Mouse (Mus musculus) natural killer cell, adult 2 months (primary cell): ENCODE results near the gene Cuedc2.

ENCODE experiments used
- DNase-seq, 2 experiments: peaks; one replicate each; pipeline ENCODE4 v3.0.0; 2022; ENCODE audit warnings: low spot score in 2 of 2

The Cuedc2 gene

DNA sequence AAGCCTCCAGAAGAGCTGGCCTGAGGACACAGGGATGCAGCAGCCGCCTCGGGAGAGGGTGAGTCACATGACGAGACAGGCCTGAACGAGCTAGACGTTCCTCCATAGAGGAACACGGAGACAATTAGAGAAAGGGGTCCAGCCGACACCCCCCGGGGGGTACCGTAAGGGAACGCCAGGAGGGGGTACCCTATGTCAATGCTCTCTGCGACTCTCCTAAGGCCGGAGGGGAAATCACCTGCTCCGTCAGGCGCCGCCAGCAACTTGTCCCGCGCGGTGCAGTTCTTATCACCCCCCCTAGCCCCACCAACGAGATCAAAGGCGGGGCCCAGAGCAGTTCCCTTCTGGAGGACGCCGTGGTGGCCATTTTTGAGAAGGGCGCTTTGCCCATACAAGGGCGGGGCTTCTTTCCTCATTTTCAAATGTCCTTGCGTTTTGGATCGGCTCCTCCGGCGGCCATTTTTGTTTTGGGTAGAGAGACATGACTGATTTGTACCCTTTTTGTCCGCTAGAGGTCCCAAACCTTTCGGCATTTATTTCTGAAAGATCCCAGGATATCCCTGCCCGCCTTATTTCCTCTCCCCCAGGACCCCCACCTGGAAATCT is at the start of gene Cuedc2:
Gene Cuedc2, minus strand, starts transcription at position 372 of the 606 bp plus-strand sequence.
- peak; percentile 93 to 95 for DNase-seq

DNA sequence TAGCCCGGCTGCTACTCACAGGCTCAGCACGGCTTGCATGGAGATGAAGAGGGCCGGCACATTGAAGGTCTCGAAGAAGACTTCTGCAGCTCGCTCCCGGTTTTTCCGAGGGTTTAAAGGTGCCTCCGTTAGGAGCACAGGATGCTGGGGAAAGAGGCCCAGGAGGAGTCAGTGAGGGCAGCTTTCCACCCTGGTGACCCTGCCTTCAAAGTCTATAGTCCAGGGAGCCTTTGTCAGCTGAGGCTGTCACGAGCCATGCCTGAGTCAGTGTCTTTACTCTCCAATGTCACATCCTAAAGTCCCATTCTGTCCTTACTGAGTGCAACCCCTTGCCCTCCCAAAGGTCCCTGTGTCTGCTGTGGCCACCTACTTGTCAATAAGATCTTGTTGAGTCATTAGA is 43.8 kb upstream of the Cuedc2 start:
- DNase-seq, result no peak

GRCm38 (mm10) chr19:46375891-46376290 is 37.4 kb upstream of the Cuedc2 start:
- no peak for DNase-seq

DNA sequence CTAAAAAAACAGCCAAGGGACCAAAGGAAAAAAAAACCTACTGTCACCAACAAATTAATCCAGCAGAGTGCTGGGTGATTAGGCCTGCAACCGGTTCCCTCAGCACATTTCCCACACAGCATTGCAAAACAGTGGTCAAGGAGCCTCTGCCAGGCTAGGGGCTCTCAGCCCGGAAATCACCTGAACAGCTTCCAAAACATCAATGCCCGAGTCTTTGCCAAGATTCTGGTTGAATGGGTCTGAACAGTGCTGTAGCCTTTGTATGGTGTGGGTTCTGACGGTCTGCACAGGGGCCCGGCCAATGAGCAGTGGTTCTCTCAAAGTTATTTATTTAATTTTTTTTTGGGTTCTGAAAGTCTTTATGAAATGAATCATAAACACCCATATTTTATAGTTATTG is 37.0 kb upstream of the Cuedc2 start:
- no peak for DNase-seq

DNA sequence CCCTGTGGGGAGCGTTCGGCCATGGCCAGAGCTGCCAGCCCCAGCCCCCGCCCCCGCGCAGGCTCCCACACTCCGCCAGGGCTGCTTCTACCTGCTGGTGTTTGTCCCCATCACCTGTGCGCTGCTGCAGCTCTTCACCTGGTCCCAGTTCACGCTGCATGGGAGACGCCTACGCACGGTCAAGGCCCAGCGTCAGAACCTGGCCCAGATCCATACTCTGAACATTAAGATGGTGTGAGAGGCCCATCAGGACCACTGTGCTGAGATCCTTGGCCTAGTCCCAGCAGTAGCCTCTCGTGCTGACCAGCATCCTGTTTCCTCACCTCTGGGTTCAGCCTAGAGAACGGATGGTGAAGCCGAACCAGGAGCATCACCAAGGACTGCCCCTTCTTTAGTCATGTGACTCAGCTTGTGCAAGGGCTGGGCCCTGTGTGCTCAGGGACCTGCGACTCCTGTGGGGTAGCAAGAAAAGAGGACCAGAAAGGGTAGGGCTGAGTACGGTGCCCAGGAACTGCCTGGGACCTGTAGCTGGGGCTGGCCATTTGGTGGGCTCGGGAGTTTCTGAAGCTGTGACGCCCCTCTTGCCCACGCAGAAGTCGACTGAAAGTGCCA is 36.1 kb upstream of the Cuedc2 start:
- DNase-seq, result no peak

GRCm38 (mm10) chr19:46369204-46369603 is 30.7 kb upstream of the Cuedc2 start:
- peak in 1 of 2 experiments; percentile 21 for DNase-seq

- DNase-seq, result no peak
Observed at GRCm38 (mm10) chr19:46367798-46368590, 29.5 kb upstream of the Cuedc2 start.

DNA sequence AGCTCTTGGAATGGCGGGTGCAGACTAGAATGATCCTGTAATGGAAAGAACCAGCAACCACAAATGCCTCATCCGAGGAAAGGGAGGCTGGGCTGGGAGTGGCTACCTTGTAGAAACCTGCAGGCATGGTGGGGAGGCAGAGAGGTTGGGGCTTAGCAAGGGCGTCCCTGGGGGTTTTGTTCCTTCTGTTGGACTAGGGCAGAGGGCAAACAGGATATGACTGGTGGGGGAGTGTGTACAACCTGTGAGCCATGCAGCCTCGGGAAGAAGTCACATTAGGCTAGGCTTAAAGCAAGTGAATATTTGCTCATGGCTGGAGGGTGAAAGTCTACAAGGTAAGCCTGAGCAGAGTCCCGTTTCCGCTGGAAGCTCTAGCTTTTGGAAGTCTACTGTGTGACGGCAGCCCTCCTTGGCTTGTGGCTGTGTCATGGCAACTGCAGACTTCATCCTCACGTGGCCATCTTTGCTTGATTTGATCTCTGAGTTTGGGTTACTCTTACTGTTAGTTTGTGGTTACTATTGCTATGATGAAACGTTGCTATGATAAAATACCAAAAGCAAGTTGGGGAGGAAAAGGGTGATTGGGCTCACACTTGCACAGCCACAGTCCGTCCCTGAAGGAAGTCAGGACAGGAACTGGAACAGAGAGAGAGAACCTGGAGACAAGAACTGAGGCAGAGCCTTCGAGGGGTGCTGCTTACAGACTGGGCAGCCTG is 24.9 kb upstream of the Cuedc2 start:
- no peak for DNase-seq

- DNase-seq, result no peak
Observed at GRCm38 (mm10) chr19:46362104-46362503, 23.6 kb upstream of the Cuedc2 start.

DNA sequence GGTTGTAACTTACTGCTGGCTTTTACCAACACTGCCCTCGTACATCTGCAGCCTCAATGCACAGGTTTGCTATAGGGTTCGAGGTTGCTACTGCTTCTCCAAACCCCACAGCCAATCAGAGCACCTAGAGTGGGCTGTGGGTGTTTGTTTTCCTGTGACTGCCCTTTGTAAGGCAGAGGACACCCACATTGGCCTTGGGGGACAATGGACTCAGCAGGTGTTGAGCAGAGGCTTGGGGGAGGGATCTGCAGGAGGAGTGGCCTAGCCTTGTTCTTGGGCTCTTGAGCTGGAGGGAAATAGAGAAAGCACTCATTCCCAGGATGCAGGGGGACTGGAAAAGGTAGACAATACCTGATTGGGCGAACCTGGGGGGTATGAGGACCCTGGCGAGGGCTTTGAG is 19.9 kb upstream of the Cuedc2 start:
- no peak for DNase-seq

GRCm38 (mm10) chr19:46357344-46358280 is 19.1 kb upstream of the Cuedc2 start:
- no peak for DNase-seq

GRCm38 (mm10) chr19:46356701-46357138 is 18.2 kb upstream of the Cuedc2 start:
- DNase-seq, result peak; percentile 55 to 67

- DNase-seq, result no peak
Observed at GRCm38 (mm10) chr19:46350168-46350932, 11.8 kb upstream of the Cuedc2 start, which contains the start of gene 2310034G01Rik. 2310034G01Rik (minus strand) TSS chr19:46350302.

GRCm38 (mm10) chr19:46349550-46349949 is 11.0 kb upstream of the Cuedc2 start:
- no peak for DNase-seq

GRCm38 (mm10) chr19:46348761-46349458 is 10.4 kb upstream of the Cuedc2 start:
- peak; percentile 44 to 53 for DNase-seq

DNA sequence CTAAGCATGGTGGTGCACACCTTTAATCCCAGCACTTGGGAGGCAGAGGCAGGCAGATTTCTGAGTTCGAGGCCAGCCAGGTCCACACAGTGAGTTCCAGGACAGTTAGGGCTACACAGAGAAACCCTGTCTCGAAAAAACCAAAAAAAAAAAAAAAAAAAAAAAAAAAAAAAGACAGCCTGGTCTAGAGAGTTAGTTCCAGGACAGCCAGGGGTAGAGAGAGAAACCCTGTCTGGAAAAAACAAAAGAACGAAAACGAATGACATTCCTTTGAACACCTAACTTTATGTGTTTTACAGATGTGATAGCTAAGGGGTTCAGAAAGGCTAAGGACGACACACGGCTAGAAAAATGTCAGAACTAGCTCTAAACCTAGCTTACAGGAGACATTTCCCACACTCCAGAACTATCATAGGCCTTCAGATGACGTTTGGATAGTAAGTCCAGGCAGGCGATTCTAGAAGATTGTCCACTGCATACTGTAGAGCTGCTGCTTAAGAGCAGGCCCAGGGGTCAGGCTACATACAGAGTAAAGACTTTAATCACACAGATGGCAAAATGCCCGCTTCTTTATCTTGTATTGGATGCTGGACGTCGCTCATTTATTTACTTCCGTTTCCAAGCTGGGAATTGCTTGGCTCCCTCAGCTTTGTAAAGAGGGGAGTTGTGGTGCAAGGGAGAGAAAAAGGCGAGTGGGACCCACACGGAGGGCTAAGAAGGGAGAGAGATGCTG is 9.6 kb upstream of the Cuedc2 start:
- no peak for DNase-seq

DNA sequence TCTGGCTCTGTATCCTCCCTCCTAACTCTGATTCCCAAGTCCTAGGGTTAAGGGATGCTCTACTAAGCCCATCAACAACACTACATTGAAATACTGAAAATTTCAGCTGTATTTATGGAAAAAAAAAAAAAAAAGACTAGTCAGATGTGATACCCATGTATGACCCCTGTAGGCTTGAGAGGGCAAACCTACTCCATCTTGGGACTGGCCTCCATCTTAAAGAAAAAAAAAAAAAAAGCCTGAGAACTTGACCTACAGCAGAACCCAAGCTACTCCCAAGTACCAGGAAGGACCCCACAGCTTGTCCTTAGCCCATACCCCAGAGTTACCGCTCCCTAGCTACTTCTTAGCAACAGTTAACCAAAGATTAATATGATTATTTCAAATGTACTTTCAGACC is 8.6 kb upstream of the Cuedc2 start:
- DNase-seq, result no peak

GRCm38 (mm10) chr19:46344710-46345419 is 6.4 kb upstream of the Cuedc2 start:
- DNase-seq, result no peak
